Mouse (Mus musculus) kidney, postnatal 4 days (tissue): ENCODE data around the gene Cd46.

Source experiments
- DNase-seq, 2 experiments: peaks; one replicate each; pipeline ENCODE4 v3.0.0; 2021; ENCODE audit warnings: mixed read lengths in 2 of 2

Gene Cd46

GRCm38 (mm10) chr1:195092220-195092720 is at the start of gene Cd46:
Cd46 (minus strand) TSS chr1:195092249.
- peak; percentile 78 to 86 for DNase-seq

- peak; percentile 3 to 5 for DNase-seq
Observed at GRCm38 (mm10) chr1:195132070-195132469, 40.0 kb upstream of the Cd46 start.

GRCm38 (mm10) chr1:195131675-195132015 is 39.6 kb upstream of the Cd46 start:
- no peak for DNase-seq

GRCm38 (mm10) chr1:195130953-195131674 is 39.1 kb upstream of the Cd46 start, which contains the start of gene Cr1l:
Cr1l (minus strand) TSS chr1:195131586.
- DNase-seq: peak; percentile 88 to 93

GRCm38 (mm10) chr1:195130479-195130878 is 38.4 kb upstream of the Cd46 start:
- DNase-seq: no peak

GRCm38 (mm10) chr1:195129867-195130266 is 37.8 kb upstream of the Cd46 start:
- DNase-seq: no peak

GRCm38 (mm10) chr1:195114414-195114813 is 22.4 kb upstream of the Cd46 start:
- DNase-seq: no peak

- no peak for DNase-seq
Observed at GRCm38 (mm10) chr1:195113621-195114020, 21.6 kb upstream of the Cd46 start.

GRCm38 (mm10) chr1:195100693-195101092 is 8.6 kb upstream of the Cd46 start:
- no peak for DNase-seq

GRCm38 (mm10) chr1:195098004-195098403 is 6.0 kb upstream of the Cd46 start:
- no peak for DNase-seq

GRCm38 (mm10) chr1:195091699-195092219 is 290 bp downstream of the Cd46 start:
- DNase-seq: peak in 1 of 2 experiments; percentile 5

- no peak for DNase-seq
Observed at GRCm38 (mm10) chr1:195082142-195082541, 9.9 kb downstream of the Cd46 start.

GRCm38 (mm10) chr1:195040437-195040836 is 51.6 kb downstream of the Cd46 start:
- DNase-seq: peak; percentile 29 to 35

GRCm38 (mm10) chr1:195038386-195038785 is 53.7 kb downstream of the Cd46 start:
- DNase-seq: no peak

GRCm38 (mm10) chr1:195037985-195038384 is 54.1 kb downstream of the Cd46 start:
- DNase-seq: no peak

- DNase-seq: no peak
Observed at GRCm38 (mm10) chr1:195037483-195037882, 54.6 kb downstream of the Cd46 start.

GRCm38 (mm10) chr1:195033941-195034340 is 58.1 kb downstream of the Cd46 start:
- DNase-seq: peak; percentile 12 to 38

GRCm38 (mm10) chr1:195032738-195033137 is 59.3 kb downstream of the Cd46 start:
- DNase-seq: no peak

GRCm38 (mm10) chr1:195031786-195032185 is 60.3 kb downstream of the Cd46 start:
- no peak for DNase-seq

- DNase-seq: no peak
Observed at GRCm38 (mm10) chr1:195027507-195027906, 64.5 kb downstream of the Cd46 start.

- DNase-seq: no peak
Observed at GRCm38 (mm10) chr1:195023848-195024247, 68.2 kb downstream of the Cd46 start.

GRCm38 (mm10) chr1:195021831-195022230 is 70.2 kb downstream of the Cd46 start:
- DNase-seq: no peak

- DNase-seq: no peak
Observed at GRCm38 (mm10) chr1:195019062-195019600, 72.9 kb downstream of the Cd46 start.
